Mouse (Mus musculus) embryo, embryonic 11.5 days (tissue): ENCODE results near the gene Zbtb43.
A peak's percentile ranks its signal among the peaks of the same experiment; 100 is the strongest.

Source experiments
- DNase-seq: peaks from one replicate; pipeline ENCODE4 v3.0.0-alpha.2; 2012; ENCODE audit warnings: low read depth, low spot score

Zbtb43 gene

GRCm38 (mm10) chr2:33454816-33455215 is 13.5 kb downstream of the Zbtb43 start:
- no peak for DNase-seq

- DNase-seq = no peak
These were observed 14.9 kb downstream of the Zbtb43 start for GRCm38 (mm10) chr2:33453476-33453875.

- no peak for DNase-seq
These were observed 15.6 kb downstream of the Zbtb43 start for GRCm38 (mm10) chr2:33452721-33453120.

- DNase-seq = no peak
These were observed 16.2 kb downstream of the Zbtb43 start for GRCm38 (mm10) chr2:33452140-33452539.

GRCm38 (mm10) chr2:33451038-33451978 is 17.1 kb downstream of the Zbtb43 start:
- DNase-seq = no peak

GRCm38 (mm10) chr2:33449119-33449873 is 19.1 kb downstream of the Zbtb43 start:
- no peak for DNase-seq

- no peak for DNase-seq
These were observed 21.6 kb downstream of the Zbtb43 start for GRCm38 (mm10) chr2:33446796-33447195.

GRCm38 (mm10) chr2:33445741-33446140 is 22.6 kb downstream of the Zbtb43 start:
- DNase-seq = no peak

- no peak for DNase-seq
These were observed 23.5 kb downstream of the Zbtb43 start for GRCm38 (mm10) chr2:33444862-33445261.

- DNase-seq = no peak
These were observed 24.0 kb downstream of the Zbtb43 start for GRCm38 (mm10) chr2:33444358-33444757.

GRCm38 (mm10) chr2:33442701-33443100 is 25.7 kb downstream of the Zbtb43 start:
- DNase-seq = no peak

GRCm38 (mm10) chr2:33440893-33441292 is 27.5 kb downstream of the Zbtb43 start:
- no peak for DNase-seq

GRCm38 (mm10) chr2:33439980-33440670 is 28.2 kb downstream of the Zbtb43 start:
- no peak for DNase-seq

- DNase-seq = no peak
These were observed 28.9 kb downstream of the Zbtb43 start for GRCm38 (mm10) chr2:33439471-33439881.

- no peak for DNase-seq
These were observed 30.0 kb downstream of the Zbtb43 start for GRCm38 (mm10) chr2:33438377-33438776.

- DNase-seq = no peak
These were observed 31.2 kb downstream of the Zbtb43 start for GRCm38 (mm10) chr2:33437184-33437583.

GRCm38 (mm10) chr2:33436035-33436580 is 32.3 kb downstream of the Zbtb43 start:
- DNase-seq = no peak

GRCm38 (mm10) chr2:33435036-33435650 is 33.2 kb downstream of the Zbtb43 start:
- DNase-seq = no peak

GRCm38 (mm10) chr2:33432877-33433276 is 35.5 kb downstream of the Zbtb43 start:
- DNase-seq = peak; percentile 39

GRCm38 (mm10) chr2:33430771-33431699 is 37.3 kb downstream of the Zbtb43 start, which contains the start of gene Zbtb34:
Gene Zbtb34 (minus strand): TSS chr2:33431324.
- peak; percentile 46 for DNase-seq
